Mouse (Mus musculus) frontal cortex, postnatal 25 days (tissue): ENCODE results near the gene Pla2g7.
"Not testable (repeated sequence)": the region's sequence is repeated elsewhere in the genome, so short reads cannot be mapped to it uniquely, and the experiment has no call there.

ENCODE experiments used
- DNase-seq, 2 experiments: peaks; one replicate each; pipeline ENCODE4 v3.0.0; 2022; ENCODE audit warnings: low spot score in 2 of 2

The Pla2g7 gene

DNA sequence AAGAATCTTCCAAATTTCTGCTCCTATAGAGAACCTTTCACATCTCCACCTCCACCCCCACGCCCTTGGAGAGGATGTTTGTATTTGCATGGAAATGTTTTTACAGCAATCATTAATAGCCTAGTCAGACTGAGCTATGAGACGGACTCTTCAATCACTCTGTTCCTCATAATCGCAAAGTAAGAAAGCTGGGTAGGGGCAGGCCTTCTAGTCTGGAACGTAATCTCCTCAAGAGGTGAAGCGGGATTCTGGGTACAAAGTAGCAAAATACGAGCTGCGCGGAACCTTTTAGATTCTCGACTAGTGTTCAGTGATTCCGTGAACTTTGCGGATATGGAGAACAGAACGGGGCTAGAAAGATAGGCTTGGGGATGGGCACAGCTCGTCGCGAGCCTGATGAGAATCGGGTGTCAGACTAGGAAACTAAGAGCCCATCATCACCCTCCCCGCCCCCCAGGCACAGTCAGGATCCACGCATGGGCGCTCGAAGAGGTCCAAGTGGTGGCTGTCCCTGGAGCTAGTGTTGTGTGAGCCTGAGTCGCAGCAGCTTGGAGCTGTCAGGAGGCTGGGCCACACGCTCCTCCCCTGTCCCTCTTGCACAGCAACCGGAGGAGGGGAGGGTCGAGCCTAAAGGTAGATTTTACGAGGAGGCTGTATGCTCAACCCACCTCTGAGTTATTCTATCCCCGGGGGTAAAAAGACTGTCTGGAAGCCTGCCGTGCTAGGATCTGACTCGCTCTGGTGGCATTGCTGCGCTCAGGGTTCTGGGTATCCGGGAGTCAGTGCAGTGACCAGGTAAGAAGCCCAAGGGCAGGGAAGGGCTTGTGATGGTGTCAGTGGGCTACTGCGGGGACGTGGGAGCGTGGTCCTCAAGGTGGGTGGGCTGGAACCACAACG lies at the start of gene Pla2g7:
Gene Pla2g7, plus strand, starts transcription at position 107 of the 897 bp plus-strand sequence.
- peak; percentile 9 to 15 for DNase-seq

DNA sequence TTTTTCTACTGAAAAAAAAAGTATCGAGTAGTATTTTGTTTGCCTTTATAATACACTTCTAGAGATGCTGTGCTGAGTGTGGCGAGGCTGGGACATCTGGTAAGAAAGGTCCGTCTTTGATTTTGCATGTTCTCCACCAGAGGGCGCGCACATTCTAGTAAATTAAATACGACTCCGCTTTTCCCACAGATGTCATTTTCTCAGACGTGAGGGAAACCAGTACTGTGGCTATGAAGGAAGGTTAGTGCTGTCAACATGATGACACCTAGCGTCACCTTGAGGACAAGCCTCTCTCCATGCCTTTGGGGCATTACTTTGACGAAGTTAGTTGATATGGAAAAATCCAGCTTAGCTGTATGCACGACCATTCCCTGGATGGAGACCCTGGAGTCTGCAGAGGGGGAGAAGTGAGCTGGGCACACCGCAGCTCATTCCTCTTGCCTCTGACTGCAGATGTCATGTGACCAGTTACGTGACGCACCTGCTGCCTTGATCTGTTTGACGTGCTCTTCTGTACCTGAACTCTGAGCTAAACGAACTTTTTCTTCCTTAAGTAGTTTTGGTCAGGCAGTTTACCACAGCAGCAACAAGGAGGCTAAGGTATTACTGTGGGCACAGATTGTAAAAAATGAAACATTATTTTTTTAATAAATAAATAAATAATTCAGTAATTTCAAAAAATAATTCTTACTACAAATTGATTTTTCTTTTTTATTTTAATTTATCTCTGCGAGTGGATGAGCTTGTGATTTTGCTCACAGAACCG lies 49.1 kb upstream of the Pla2g7 start:
- DNase-seq: peak; percentile 24 to 68

- no peak for DNase-seq
These were observed 47.7 kb upstream of the Pla2g7 start for GRCm38 (mm10) chr17:43520166-43520565.

GRCm38 (mm10) chr17:43530507-43530906 lies 37.4 kb upstream of the Pla2g7 start:
- DNase-seq: no peak

GRCm38 (mm10) chr17:43531192-43531591 lies 36.7 kb upstream of the Pla2g7 start:
- DNase-seq: no peak

DNA sequence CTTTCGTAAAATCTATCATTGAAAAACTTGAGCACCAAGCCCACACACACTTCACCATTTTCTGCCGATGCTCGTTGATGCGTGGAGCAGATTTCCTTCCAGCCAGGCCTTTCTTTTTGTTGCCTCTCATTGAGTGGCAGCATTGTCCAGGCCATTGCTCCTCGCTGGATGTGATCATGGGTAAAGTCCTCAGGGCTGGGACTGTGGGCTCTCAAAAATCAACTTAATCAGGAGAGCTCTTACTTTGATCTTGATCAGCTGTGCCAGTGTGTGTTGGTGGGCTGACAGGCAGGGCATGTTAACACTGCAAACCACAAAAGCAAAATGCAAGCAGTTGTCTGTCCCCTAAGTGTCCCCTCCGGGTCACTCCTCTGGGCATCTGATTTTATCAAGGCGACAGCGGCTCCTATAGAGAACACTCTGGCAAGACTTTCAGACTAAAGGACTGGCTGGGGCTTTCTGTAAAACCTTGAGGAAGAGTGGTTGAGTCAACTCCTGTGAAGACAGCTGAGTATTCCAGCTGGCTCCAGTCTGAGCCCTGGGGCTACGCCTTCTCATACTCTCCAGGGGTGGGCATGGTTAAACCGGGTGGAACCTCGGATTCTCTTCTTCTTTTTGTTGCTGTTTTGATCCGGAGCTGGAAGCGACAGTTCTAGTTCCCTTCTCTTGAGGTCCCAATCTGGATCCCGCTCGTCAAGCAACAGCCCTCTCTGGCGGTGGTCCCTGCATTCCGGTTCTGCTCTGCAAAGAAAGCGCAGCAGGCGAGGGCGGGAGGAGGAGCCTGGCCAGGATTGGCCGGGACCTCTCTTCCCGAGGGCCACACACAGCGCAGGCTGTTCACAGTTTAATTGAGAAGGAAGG lies 33.3 kb upstream of the Pla2g7 start:
- DNase-seq: no peak

GRCm38 (mm10) chr17:43536841-43537240 lies 31.1 kb upstream of the Pla2g7 start:
- not testable (repeated sequence) for DNase-seq

DNA sequence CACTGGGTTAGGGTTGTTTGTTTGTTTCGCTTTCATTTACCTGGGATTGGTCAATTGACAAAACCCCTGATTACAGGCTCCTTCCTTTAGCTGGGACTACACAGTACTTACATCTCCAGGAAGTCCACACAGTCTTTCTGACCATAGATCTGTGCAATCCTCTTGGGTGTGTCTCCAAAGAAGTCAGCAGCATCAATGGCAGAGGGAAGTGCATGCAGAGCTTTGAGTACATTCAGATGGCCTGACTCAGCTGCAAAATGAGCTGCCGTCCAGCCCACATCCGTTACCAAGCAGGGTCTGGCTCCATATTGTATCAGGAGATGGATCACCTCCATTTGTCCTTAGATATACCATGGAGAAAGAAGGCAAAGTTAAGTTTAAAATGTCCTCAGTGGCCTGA lies 29.1 kb upstream of the Pla2g7 start:
- no peak for DNase-seq

DNA sequence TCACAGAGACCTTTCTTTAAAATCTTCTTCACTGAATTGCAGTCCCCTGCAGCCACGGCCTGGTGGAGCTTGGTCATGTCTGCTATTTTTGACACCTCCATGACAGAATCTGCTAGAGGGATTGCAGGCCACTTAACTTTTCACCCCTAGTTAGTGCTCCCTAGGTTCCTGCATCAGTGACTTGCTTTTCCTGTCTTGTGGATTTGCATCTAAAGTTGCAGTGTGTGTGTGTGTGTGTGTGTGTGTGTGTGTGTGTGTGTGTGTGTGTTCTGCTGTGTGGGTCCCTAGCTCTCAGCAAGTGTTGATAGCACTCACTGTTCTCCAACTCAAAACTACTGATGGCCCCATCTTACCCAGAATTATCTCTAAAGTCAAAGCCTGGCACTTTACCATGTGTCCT lies 24.4 kb upstream of the Pla2g7 start, which contains the start of gene Ankrd66:
Gene Ankrd66, minus strand, starts transcription at position 101 of the 400 bp plus-strand sequence.
- DNase-seq: no peak

DNA sequence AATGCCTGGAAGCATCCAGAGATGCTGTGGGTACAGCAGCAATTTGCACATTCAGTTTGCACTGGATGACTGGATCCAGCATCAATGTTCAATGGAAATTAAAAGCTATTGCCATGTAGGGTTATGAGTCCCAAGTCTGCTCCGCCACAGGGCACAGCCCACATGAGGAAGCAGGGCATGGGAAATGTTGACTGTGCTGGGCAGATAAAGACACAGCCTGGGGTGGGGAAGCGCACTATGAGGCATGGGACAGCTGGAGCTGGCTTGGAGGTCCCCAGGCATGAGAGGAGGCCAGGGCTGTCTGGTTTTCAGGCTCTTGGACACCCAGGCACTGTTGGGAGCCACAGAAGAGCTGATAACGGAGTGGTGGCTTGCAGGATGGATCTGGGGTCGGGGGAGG lies 23.9 kb upstream of the Pla2g7 start:
- no peak for DNase-seq

DNA sequence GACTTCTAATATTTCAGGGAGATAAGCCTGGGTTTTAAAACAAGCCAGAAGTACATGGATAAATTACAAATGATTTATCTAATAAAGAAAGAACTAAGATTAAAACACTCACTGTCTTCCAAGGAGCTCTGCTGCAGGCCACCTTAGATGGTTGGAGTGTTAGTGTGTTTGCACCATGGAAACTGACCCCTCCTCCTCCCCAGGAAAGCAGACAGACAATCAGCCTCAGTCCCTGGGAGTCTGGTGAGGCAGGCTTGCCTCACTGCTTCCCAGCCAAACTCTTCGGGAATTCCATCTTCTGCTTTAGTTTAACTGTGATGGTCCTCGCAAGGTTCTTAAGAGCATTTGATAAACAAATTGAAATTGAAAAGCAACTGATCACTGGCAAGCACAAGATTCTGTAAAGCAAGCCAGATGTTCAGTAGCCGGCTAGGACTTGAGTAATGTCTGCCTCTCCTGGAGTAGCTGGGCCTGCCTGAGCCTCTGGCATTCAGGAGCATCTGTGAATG lies 16.7 kb upstream of the Pla2g7 start:
- DNase-seq: no peak

- DNase-seq: no peak
These were observed 13.1 kb upstream of the Pla2g7 start for GRCm38 (mm10) chr17:43554516-43555403.

DNA sequence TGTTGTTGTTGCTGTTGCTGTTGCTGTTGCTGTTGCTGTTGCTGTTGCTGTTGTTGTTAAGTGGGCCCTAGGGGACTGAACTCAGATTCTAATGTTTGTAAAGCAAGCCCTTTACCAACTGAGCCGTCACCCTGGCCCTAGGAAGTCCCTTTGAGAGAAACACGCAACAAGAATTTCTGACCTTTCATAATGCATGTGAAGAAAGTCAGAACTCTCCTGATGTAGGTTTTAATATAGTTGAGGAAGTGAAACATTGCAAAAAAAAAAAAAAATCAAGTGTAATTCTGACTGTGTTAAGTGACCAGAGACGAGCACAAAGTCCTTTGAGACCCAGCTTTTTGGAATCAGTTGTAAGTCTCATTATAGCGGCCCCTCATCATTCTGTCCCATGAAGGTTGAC lies 10.8 kb upstream of the Pla2g7 start:
- no peak for DNase-seq

DNA sequence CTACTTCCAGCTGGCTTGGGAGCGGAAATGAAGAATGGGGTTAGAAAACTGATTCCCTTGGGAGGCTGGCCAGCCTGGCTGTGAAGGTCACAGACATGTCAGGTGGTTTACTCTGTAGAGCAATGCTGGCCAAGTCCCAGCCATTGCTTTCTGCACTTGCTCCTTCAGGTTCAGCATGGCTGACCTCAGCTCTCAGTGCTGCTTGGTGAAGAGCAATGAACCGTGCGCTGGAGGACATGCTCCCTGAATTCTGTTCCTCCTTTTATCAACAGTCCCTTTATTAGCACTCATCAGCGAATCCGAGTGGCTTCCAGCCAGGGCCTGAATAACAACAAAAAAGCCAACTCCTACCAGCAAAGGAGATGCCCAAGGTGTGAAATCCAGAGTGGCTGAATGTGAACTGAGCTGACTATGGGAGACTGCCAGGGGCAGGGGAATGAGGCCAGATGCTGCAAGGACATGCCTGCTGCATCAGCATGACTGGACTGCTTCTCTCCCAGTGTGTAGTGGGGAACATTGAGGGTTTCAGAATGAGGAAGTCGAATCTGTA lies 10.3 kb upstream of the Pla2g7 start:
- DNase-seq: peak; percentile 15 to 16

GRCm38 (mm10) chr17:43558678-43559077 lies 9.2 kb upstream of the Pla2g7 start:
- no peak for DNase-seq

- DNase-seq: no peak
These were observed 4.5 kb upstream of the Pla2g7 start for GRCm38 (mm10) chr17:43563192-43563987.

DNA sequence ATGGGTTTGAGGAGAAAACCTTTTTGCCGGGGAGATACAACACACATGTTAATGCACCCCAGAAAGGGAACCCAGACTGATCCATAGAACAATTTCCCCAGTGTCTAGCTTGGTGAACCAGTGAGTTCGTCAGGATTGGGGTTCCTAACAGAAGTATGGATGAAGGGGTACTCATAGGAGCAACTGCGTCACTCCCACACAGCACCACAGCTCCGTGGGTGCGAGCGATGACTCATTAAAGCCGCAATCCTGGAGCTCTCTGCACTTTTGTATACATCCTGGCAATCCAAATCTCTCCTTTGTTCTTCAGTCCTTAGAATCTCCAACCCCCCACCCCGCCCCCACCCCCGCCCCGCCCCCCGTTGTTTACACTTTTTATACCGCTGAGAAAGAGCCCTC lies 306 bp upstream of the Pla2g7 start:
- no peak for DNase-seq

DNA sequence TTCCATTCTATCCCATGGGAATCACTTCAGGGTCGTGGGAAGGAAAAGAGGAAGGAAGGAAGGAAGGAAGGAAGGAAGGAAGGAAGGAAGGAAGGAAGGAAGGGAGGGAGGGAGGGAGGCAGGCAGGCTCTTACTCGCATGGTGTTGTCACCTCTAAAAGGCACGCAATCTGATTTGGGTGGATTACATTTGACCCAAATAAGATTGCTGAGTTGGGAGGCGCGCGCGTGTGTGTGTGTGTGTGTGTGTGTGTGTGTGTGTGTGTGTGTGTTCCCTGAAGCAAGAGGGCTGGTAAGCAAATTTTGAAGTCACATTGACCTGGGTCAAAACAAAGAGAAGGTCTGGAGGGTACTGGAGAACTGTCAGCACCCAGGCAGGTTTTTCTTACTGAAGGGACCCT lies 1.4 kb downstream of the Pla2g7 start:
- no peak for DNase-seq

- no peak for DNase-seq
These were observed 5.8 kb downstream of the Pla2g7 start for GRCm38 (mm10) chr17:43573624-43574073.
